Mouse (Mus musculus) embryonic facial prominence, embryonic 10.5 days (tissue): ENCODE results near the gene Fry. TPM values are rescaled to one million over a fixed set of nuclear protein-coding genes. Genes with fewer than 3 reads are reported as not detected.

Experiments
- DNase-seq: peaks from one replicate; pipeline ENCODE4 v3.0.0-alpha.2; 2017; ENCODE audit warnings: low spot score
- H3K27ac ChIP-seq: fragments of 300-500 bp; sonication (generic); replicated peaks from 2 replicates; pipeline ENCODE4 v1.5.1; 2016; ENCODE audit warnings: mild to moderate bottlenecking
- H3K27me3 ChIP-seq: fragments of 300-500 bp; sonication (generic); replicated peaks from 2 replicates; pipeline ENCODE4 v1.6.1; 2016; ENCODE audit warnings: low read depth, mild to moderate bottlenecking; ENCODE audit not compliant: poor library complexity, severe bottlenecking
- H3K36me3 ChIP-seq: fragments of 300-500 bp; sonication (generic); replicated peaks from 2 replicates; pipeline ENCODE4 v1.6.1; 2016; ENCODE audit warnings: mild to moderate bottlenecking, moderate library complexity
- H3K4me1 ChIP-seq: fragments of 300-500 bp; sonication (generic); 2 replicates; pipeline ENCODE4 v1.6.1; 2016
- H3K4me3 ChIP-seq: fragments of 300-500 bp; sonication (generic); 2 replicates; pipeline ENCODE4 v1.5.1; 2016; ENCODE audit warnings: mild to moderate bottlenecking, moderate library complexity
- H3K9me3 ChIP-seq: fragments of 300-500 bp; sonication (generic); 2 replicates; pipeline ENCODE4 v1.6.1; 2016; ENCODE audit warnings: mild to moderate bottlenecking
- WGBS: fragments of 180-500 bp; shearing (Covaris S2); methylation state at CpG from one replicate; pipeline ENCODE4 v1.1.7; 2016; 5-methylcytosine and 5-hydroxymethylcytosine counted together
- polyA plus RNA-seq: library from polyadenylated mRNA; unstranded; fragments of >200 nt; fragmentation: Nextera tagmentation; extraction: Ambion mirVana; gene quantifications from 2 replicates; pipeline ENCODE4 v1.2.1, GENCODE M21; 2016

The Fry gene
- polyA plus RNA-seq, 1 experiment from 2014 or later, result 7.4 TPM

GRCm38 (mm10) chr5:150241638-150242037, 123.2 kb downstream of the Fry start:
- Histone ChIP-seq H3K27me3 (no peaks in the 10 kb centered on the region), H3K9me3 (no peaks in the 10 kb centered on the region), H3K27ac (no peak overlapping the region), H3K36me3 (no peaks in the 10 kb centered on the region), H3K4me1 (no peaks in the 10 kb centered on the region), H3K4me3 (no peak overlapping the region)
- no peak for DNase-seq
- WGBS, result 92% methylated on average over 9 of the region's 9 CpGs

- Histone ChIP-seq H3K4me1 (no peaks in the 10 kb centered on the region), H3K36me3 (no peaks in the 10 kb centered on the region), H3K4me3 (no peak overlapping the region), H3K27me3 (no peaks in the 10 kb centered on the region), H3K9me3 (no peaks in the 10 kb centered on the region), H3K27ac (no peak overlapping the region)
- no peak for DNase-seq
- 87% methylated on average over 3 of the region's 3 CpGs for WGBS
Measured at GRCm38 (mm10) chr5:150246737-150247136, 128.3 kb downstream of the Fry start.

- peaks cover 9% of the 10 kb centered on the region; the same call in 1 of the 2 replicates for H3K27me3 ChIP-seq
- H3K4me1 ChIP-seq, result peaks cover 23% of the 10 kb centered on the region
- H3K27ac ChIP-seq, result no peak overlapping the region
- no peak overlapping the region for H3K4me3 ChIP-seq
- no peaks in the 10 kb centered on the region for H3K36me3 ChIP-seq
- H3K9me3 ChIP-seq, result no peaks in the 10 kb centered on the region
- 83% methylated on average over 7 of the region's 7 CpGs for WGBS
- no peak for DNase-seq
Measured at GRCm38 (mm10) chr5:150257764-150258163, 139.3 kb downstream of the Fry start.

DNA sequence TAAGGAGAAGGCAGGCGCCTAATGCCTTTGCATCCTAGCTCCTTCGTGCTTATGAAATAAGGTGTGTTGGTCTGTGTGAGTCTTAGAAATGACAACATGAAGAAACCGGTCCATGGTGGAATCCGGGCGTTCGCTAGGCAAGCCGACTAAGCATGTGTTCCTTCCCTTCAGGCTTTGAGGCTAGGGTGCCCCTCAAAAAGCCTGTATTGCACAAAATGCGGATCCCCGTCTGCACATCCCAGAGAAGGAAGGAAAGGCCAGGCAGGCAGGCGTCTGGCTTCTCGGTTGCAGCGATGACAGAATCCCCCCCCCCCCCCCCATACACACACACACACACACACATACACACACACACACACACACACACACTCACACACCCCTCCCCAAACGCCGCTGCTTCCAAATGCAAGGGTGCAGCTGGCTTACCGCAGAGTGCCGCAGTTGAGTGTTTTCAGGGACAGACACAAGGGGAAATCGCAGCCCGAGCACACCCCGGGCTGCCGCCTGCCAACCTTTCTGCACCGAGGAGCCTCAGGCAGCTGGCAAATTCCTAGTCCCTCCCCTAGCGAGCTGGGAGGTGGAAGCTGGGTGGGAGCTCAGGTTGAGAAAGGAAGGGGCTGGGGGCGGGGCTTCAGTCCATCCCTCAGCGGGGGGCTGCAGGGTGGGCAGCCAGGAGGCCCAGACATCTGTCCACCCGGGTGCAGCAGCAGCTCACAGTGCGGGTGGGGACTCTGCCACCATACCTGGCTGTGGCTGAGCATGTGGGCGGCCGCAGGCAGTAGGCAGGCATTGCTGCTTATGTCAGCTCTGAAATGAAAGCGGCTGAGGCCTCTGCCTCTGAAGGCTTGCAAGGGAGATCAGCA, 141.0 kb downstream of the Fry start:
- Histone ChIP-seq H3K9me3 (no peaks in the 10 kb centered on the region), H3K27ac (peak overlapping the region; percentile 19), H3K4me1 (peaks cover 34% of the 10 kb centered on the region), H3K36me3 (no peaks in the 10 kb centered on the region), H3K4me3 (peak overlapping the region; percentile 62), H3K27me3 (peaks cover 9% of the 10 kb centered on the region; the same call in 1 of the 2 replicates)
- peak; percentile 73 for DNase-seq
- 2% methylated on average over 25 of the region's 29 CpGs for WGBS

DNA sequence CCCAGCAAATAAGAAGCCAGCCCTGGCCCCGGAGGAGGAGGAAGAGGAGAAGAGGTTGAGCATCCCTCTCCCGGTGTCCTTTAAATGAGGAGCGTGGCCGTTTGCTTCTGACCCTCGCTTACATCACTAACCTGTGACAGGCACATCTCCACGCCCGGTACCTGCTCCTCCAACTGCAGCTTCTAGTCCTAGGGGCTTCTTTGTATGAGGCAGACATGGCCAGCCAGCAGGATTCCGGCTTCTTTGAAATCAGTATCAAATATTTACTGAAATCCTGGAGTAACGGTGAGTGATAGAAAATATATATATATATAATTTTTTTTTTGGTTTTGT, 141.6 kb downstream of the Fry start:
- Histone ChIP-seq H3K27me3 (peaks cover 9% of the 10 kb centered on the region; the same call in 1 of the 2 replicates), H3K4me1 (peaks cover 35% of the 10 kb centered on the region), H3K4me3 (peak overlapping the region; percentile 62), H3K9me3 (no peaks in the 10 kb centered on the region), H3K36me3 (no peaks in the 10 kb centered on the region), H3K27ac (0 out of 2 replicates have a peak overlapping the region, but pooled peaks have one; percentile 19)
- DNase-seq, result no peak
- 27% methylated on average over 9 of the region's 9 CpGs for WGBS

- Histone ChIP-seq H3K9me3 (no peaks in the 10 kb centered on the region), H3K4me3 (no peak overlapping the region), H3K4me1 (peaks cover 34% of the 10 kb centered on the region), H3K36me3 (no peaks in the 10 kb centered on the region), H3K27ac (no peak overlapping the region), H3K27me3 (peaks cover 9% of the 10 kb centered on the region; the same call in 1 of the 2 replicates)
- WGBS, result 74% methylated on average over 4 of the region's 4 CpGs
- DNase-seq, result no peak
Measured at GRCm38 (mm10) chr5:150261361-150261760, 142.9 kb downstream of the Fry start.

GRCm38 (mm10) chr5:150262046-150262716, 143.7 kb downstream of the Fry start:
- WGBS, result 81% methylated on average over 16 of the region's 16 CpGs
- Histone ChIP-seq H3K4me3 (no peak overlapping the region), H3K9me3 (no peaks in the 10 kb centered on the region), H3K36me3 (no peaks in the 10 kb centered on the region), H3K27me3 (peaks cover 9% of the 10 kb centered on the region; the same call in 1 of the 2 replicates), H3K27ac (no peak overlapping the region), H3K4me1 (peaks cover 33% of the 10 kb centered on the region)
- no peak for DNase-seq

GRCm38 (mm10) chr5:150262717-150263103, 144.3 kb downstream of the Fry start:
- H3K27ac ChIP-seq, result no peak overlapping the region
- no peak for DNase-seq
- H3K4me3 ChIP-seq, result no peak overlapping the region
- 79% methylated on average over 5 of the region's 5 CpGs for WGBS
- H3K27me3 ChIP-seq, result peaks cover 9% of the 10 kb centered on the region; the same call in 1 of the 2 replicates
- peaks cover 33% of the 10 kb centered on the region for H3K4me1 ChIP-seq
- H3K36me3 ChIP-seq, result no peaks in the 10 kb centered on the region
- no peaks in the 10 kb centered on the region for H3K9me3 ChIP-seq

DNA sequence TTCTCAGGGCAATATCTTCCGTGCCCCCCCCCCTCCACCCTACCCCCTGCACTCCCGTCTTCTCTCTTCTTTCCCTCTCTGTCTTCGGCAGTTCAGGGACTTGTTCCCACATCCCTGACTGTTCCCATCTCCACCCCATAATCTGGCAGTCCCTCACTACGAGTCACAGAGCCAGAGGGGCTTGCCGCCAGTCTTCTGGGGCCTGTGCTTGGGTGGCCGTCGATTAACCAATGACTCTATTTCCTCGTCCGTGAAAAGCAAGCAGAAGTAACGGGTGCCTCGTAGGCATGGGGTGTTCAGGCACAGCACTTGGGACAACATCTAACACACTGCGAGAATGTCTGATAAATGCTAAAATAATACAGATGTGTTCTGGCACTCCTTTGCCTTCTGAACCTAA, 144.7 kb downstream of the Fry start:
- no peak for DNase-seq
- 77% methylated on average over 12 of the region's 12 CpGs for WGBS
- H3K9me3 ChIP-seq, result no peaks in the 10 kb centered on the region
- no peak overlapping the region for H3K4me3 ChIP-seq
- H3K27ac ChIP-seq, result no peak overlapping the region
- H3K27me3 ChIP-seq, result peaks cover 4% of the 10 kb centered on the region; the same call in 1 of the 2 replicates
- H3K36me3 ChIP-seq, result no peaks in the 10 kb centered on the region
- peaks cover 32% of the 10 kb centered on the region for H3K4me1 ChIP-seq

DNA sequence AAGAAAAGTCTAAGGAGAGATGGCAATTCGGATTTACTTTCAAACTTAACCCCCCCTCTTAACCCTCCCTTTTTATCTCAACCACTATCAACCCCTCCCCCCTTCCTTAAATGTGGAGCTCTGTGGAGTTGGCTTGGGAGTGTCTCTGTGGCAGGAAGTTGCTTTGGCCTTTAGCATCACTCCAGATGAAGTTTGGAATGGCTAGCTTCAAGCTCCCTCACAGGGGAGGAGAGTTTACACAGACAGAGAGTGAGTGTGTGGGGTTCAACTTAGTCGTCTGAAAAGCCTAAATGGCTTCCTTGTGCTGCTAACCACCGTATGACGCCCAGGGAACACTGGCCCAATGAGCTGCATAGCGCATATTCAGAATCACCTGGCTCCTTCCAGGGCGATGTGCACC, 145.2 kb downstream of the Fry start:
- H3K4me1 ChIP-seq, result peaks cover 27% of the 10 kb centered on the region
- no peak overlapping the region for H3K4me3 ChIP-seq
- no peaks in the 10 kb centered on the region for H3K27me3 ChIP-seq
- H3K9me3 ChIP-seq, result 0 out of 2 replicates have a peak, but pooled peaks cover 4% of the 10 kb centered on the region
- no peaks in the 10 kb centered on the region for H3K36me3 ChIP-seq
- no peak for DNase-seq
- 69% methylated on average over 6 of the region's 6 CpGs for WGBS
- no peak overlapping the region for H3K27ac ChIP-seq

DNA sequence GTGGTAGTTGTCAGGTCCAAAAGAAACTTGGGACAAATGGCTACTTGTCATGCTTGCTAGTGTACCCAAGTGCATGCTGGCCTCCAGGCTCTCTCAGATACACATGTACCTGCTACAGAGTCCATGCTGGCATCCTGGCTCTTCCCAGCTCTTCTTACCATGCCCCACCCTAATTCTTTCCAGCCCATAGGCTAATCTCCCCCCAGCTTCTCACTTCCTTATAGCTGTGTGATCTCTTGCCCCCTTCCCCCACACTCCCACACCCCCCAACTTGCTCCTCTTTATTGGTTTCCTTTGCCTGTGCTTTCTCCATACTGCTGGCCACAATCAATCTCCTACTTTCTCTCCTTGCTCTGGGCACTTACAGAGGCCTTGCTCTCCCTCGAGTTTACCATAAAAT, 146.6 kb downstream of the Fry start:
- Histone ChIP-seq H3K36me3 (no peaks in the 10 kb centered on the region), H3K4me1 (peaks cover 14% of the 10 kb centered on the region), H3K27ac (no peak overlapping the region), H3K9me3 (0 out of 2 replicates have a peak, but pooled peaks cover 4% of the 10 kb centered on the region), H3K4me3 (no peak overlapping the region), H3K27me3 (no peaks in the 10 kb centered on the region)
- DNase-seq, result no peak
- WGBS, result 66% methylated on average over 1 of the region's 1 CpGs

GRCm38 (mm10) chr5:150265953-150266352, 147.5 kb downstream of the Fry start:
- peaks cover 14% of the 10 kb centered on the region for H3K4me1 ChIP-seq
- H3K27ac ChIP-seq, result no peak overlapping the region
- H3K36me3 ChIP-seq, result no peaks in the 10 kb centered on the region
- no peaks in the 10 kb centered on the region for H3K27me3 ChIP-seq
- 77% methylated on average over 2 of the region's 2 CpGs for WGBS
- 0 out of 2 replicates have a peak, but pooled peaks cover 4% of the 10 kb centered on the region for H3K9me3 ChIP-seq
- DNase-seq, result no peak
- H3K4me3 ChIP-seq, result no peak overlapping the region

- H3K9me3 ChIP-seq, result 0 out of 2 replicates have a peak, but pooled peaks cover 4% of the 10 kb centered on the region
- H3K4me1 ChIP-seq, result peaks cover 9% of the 10 kb centered on the region
- no peak overlapping the region for H3K4me3 ChIP-seq
- no peaks in the 10 kb centered on the region for H3K36me3 ChIP-seq
- no peaks in the 10 kb centered on the region for H3K27me3 ChIP-seq
- DNase-seq, result no peak
- no peak overlapping the region for H3K27ac ChIP-seq
- WGBS, result 93% methylated on average over 3 of the region's 3 CpGs
Measured at GRCm38 (mm10) chr5:150268261-150268660, 149.8 kb downstream of the Fry start.
